8 mouse cellular contexts compared by ENCODE assay signal in genomic region chr3:103058207-103059157, GRCm38 (mm10). TPM values are rescaled to one million over a fixed set of nuclear protein-coding genes. Genes with fewer than 3 reads are reported as not detected.
A peak's percentile ranks its signal among the peaks of the same experiment; 100 is the strongest.
DNase-seq lines count a peak whose midpoint lies in the region; ATAC-seq and TF ChIP-seq lines count a peak whose summit lies in the region.

Gene Nras, plus strand, starts transcription at chr3:103058285.

- peaks cover 11 to 35% of the 10 kb centered on the region in 2 experiments for H3K36me3 ChIP-seq in MEL (ENCODE audit: control insufficient read depth in 1 of 2, insufficient read depth in 2 of 2, low read length in 2 of 2)
- H3K36me3 ChIP-seq in lung, embryonic 16.5 days (ENCODE audit: control insufficient read depth, insufficient read depth, low read length): peaks cover 44% of the 10 kb centered on the region

- H3K4me3 ChIP-seq in MEL (ENCODE audit: control insufficient read depth in 1 of 2, insufficient read depth in 1 of 2, low read depth in 2 of 2, low read length in 2 of 2): peak within 1 kb of the TSS; percentile 73 to 98
- H3K4me3 ChIP-seq in cerebellum, adult 2 months (replicated peaks; ENCODE audit: insufficient read depth, low read depth, low read length): peak within 1 kb of the TSS; percentile 78
- H3K4me3 ChIP-seq in lung, embryonic 16.5 days (ENCODE audit: low read length): peak within 1 kb of the TSS; percentile 75

- TF ChIP-seq CTCF in MEL (IDR thresholded peaks at IDR 0.05 in 2 of 3, conservative IDR thresholded peaks at IDR 0.05 in 1 of 3; ENCODE audit: control insufficient read depth in 1 of 3, insufficient read depth in 1 of 3, low read depth in 2 of 3, low read length in 3 of 3, poor library complexity in 1 of 3, severe bottlenecking in 1 of 3): no peak
- TF ChIP-seq CTCF in cerebellum, adult 2 months (IDR thresholded peaks at IDR 0.05; ENCODE audit: borderline replicate concordance, insufficient read depth, low read depth, low read length): no peak

- peak within 1 kb of the TSS; percentile 77 for H3K4me2 ChIP-seq in lung, embryonic 16.5 days (ENCODE audit: low read depth, low read length)

- peaks cover 3 to 4% of the 10 kb centered on the region in 2 experiments; a peak in 2 of 4 replicates for H3K4me1 ChIP-seq in MEL (ENCODE audit: control insufficient read depth in 1 of 2, insufficient read depth in 2 of 2, low read length in 2 of 2)
- H3K4me1 ChIP-seq in cerebellum, adult 2 months (ENCODE audit: control insufficient read depth, insufficient read depth, low read length): 0 out of 2 replicates have a peak, but pooled peaks cover 2% of the 10 kb centered on the region
- H3K4me1 ChIP-seq in lung, embryonic 16.5 days (replicated peaks; ENCODE audit: control insufficient read depth, insufficient read depth, low read length): peaks cover 4% of the 10 kb centered on the region; the same call in 1 of the 2 replicates

- H3K79me2 ChIP-seq in MEL (ENCODE audit: control insufficient read depth, insufficient read depth, low read length, poor library complexity): peaks cover 12% of the 10 kb centered on the region

- no peaks in the 10 kb centered on the region for H3K27me3 ChIP-seq in MEL (ENCODE audit: control insufficient read depth in 1 of 2, insufficient read depth in 2 of 2, low read length in 2 of 2)
- H3K27me3 ChIP-seq in cerebellum, adult 2 months (ENCODE audit: control insufficient read depth, insufficient read depth, low read length): no peaks in the 10 kb centered on the region
- H3K27me3 ChIP-seq in lung, embryonic 16.5 days (ENCODE audit: control insufficient read depth, insufficient read depth, low read depth, low read length): no peaks in the 10 kb centered on the region

- H3K27ac ChIP-seq in MEL (ENCODE audit: control insufficient read depth, low read depth, low read length): peak within 1 kb of the TSS; percentile 95
- H3K27ac ChIP-seq in cerebellum, adult 2 months (ENCODE audit: insufficient read depth, low read length): 0 out of 2 replicates have a peak within 1 kb of the TSS, but pooled peaks have one; percentile 29
- H3K27ac ChIP-seq in lung, embryonic 16.5 days (ENCODE audit: low read length): peak within 1 kb of the TSS; percentile 93

- H3K9ac ChIP-seq in MEL (ENCODE audit: control insufficient read depth, low read depth, low read length, poor library complexity, severe bottlenecking): peak within 1 kb of the TSS; percentile 98
- peak within 1 kb of the TSS; percentile 84 for H3K9ac ChIP-seq in lung, embryonic 16.5 days (ENCODE audit: low read length)

- peak; percentile 67 to 80; a peak in 3 of 4 replicates for TF ChIP-seq POLR2A in MEL (IDR thresholded peaks at IDR 0.05; ENCODE audit: control insufficient read depth in 1 of 2, insufficient read depth in 1 of 2, low read depth in 1 of 2, low read length in 2 of 2, poor library complexity in 1 of 2)
- peak; percentile 42; the same call in 1 of the 2 replicates for TF ChIP-seq POLR2A in cerebellum, adult 2 months (IDR thresholded peaks at IDR 0.05; ENCODE audit: borderline replicate concordance, insufficient read depth, low read length)

- TF ChIP-seq RAD21 in MEL (IDR thresholded peaks at IDR 0.05; ENCODE audit: low read depth, low read length): no peak

- no peaks in the 10 kb centered on the region for H3K9me3 ChIP-seq in MEL (replicated peaks; ENCODE audit: insufficient read depth, low read length)
- no peaks in the 10 kb centered on the region for H3K9me3 ChIP-seq in lung, embryonic 16.5 days (ENCODE audit: control insufficient read depth, low read length)

- DNase-seq in MEL (ENCODE audit: low read depth, low spot score): peak; percentile 95
- peak; percentile 86 to 87 for DNase-seq in cerebellum, adult 2 months
- peak; percentile 94 for DNase-seq in forelimb bud, embryonic 11.5 days (ENCODE audit: low read depth, low spot score)
- peak; percentile 61 for DNase-seq in layer of hippocampus, adult 9-10 months (ENCODE audit: low spot score)
- DNase-seq in ovary, postnatal 10 days (ENCODE audit: low spot score): peak; percentile 91
- DNase-seq in thymus, postnatal 10 days (ENCODE audit: low spot score in 2 of 2): peak; percentile 91 to 93

- peak; percentile 94 for ATAC-seq in hematopoietic stem cell, adult 5-6 weeks (replicated peaks in 1 of 2; ENCODE audit: insufficient read depth in 1 of 2, low FRiP score in 2 of 2, low TSS enrichment in 1 of 2, low read depth in 1 of 2, poor library complexity in 2 of 2, severe bottlenecking in 2 of 2)
- peak; percentile 100 for ATAC-seq in lung, embryonic 16.5 days (ENCODE audit: low read depth)

- peak in 1 of 2 experiments; percentile 41; a peak in 2 of 4 replicates for TF ChIP-seq EP300 in MEL (IDR thresholded peaks at IDR 0.05; ENCODE audit: low read depth in 1 of 2, low read length in 2 of 2)

- 2% methylated on average over 46 of the region's 46 CpGs for WGBS in cerebellum, adult 2 months
- 1% methylated on average over 46 of the region's 46 CpGs for whole genome bisulfite sequencing in lung, embryonic 16.5 days

TF ChIP-seq in MEL, 35 proteins besides CTCF, POLR2A, EP300 and RAD21:
- TF ChIP-seq ZNF384 (IDR thresholded peaks at IDR 0.05; ENCODE audit: low read depth, low read length) (no peak), ETS1 (IDR thresholded peaks at IDR 0.05; ENCODE audit: low read depth, low read length) (peak; percentile 42; the same call in 1 of the 2 replicates), TBP (IDR thresholded peaks at IDR 0.05; ENCODE audit: low read depth, low read length) (0 out of 2 replicates have a peak, but pooled peaks have one; percentile 29), USF2 (IDR thresholded peaks at IDR 0.05; ENCODE audit: borderline replicate concordance in 1 of 2, insufficient read depth in 1 of 2, low read depth in 1 of 2, low read length in 2 of 2) (0 out of 4 replicates have a peak, but pooled peaks of 1 of the 2 experiments have one; percentile 39), ELF1 (IDR thresholded peaks at IDR 0.05; ENCODE audit: low read depth, low read length) (peak; percentile 90), MAX (IDR thresholded peaks at IDR 0.05; ENCODE audit: low read length) (peak; percentile 92), ZC3H11A (IDR thresholded peaks at IDR 0.05; ENCODE audit: low read depth, low read length) (no peak), USF1 (IDR thresholded peaks at IDR 0.05; ENCODE audit: low read depth, low read length) (peak; percentile 93), HCFC1 (IDR thresholded peaks at IDR 0.05; ENCODE audit: low read depth, low read length) (peak; percentile 90), ZKSCAN1 (IDR thresholded peaks at IDR 0.05; ENCODE audit: low read depth, low read length) (no peak), CHD1 (IDR thresholded peaks at IDR 0.05; ENCODE audit: low read depth, low read length) (no peak), GATA1 (IDR thresholded peaks at IDR 0.05; ENCODE audit: low read depth, low read length) (no peak), SMC3 (IDR thresholded peaks at IDR 0.05; ENCODE audit: low read depth, low read length) (no peak), POLR2AphosphoS5 (IDR thresholded peaks at IDR 0.05; ENCODE audit: borderline replicate concordance, low read depth, low read length) (no peak), MAFK (IDR thresholded peaks at IDR 0.05; ENCODE audit: borderline replicate concordance, low read depth, low read length) (no peak), SIN3A (IDR thresholded peaks at IDR 0.05; ENCODE audit: low read length) (peak; percentile 98), TAL1 (IDR thresholded peaks at IDR 0.05; ENCODE audit: low read length) (no peak), POLR2AphosphoS2 (IDR thresholded peaks at IDR 0.05; ENCODE audit: low read length) (peak; percentile 98), CHD2 (IDR thresholded peaks at IDR 0.05; ENCODE audit: low read length) (0 out of 2 replicates have a peak, but pooled peaks have one; percentile 16), GABPA (IDR thresholded peaks at IDR 0.05; ENCODE audit: low read depth, low read length) (no peak), MAZ (IDR thresholded peaks at IDR 0.05; ENCODE audit: low read depth, low read length) (peak; percentile 99), KAT2A (conservative IDR thresholded peaks at IDR 0.05; ENCODE audit: low read depth, low read length) (no peak; the same call in 1 of the 2 replicates), UBTF (IDR thresholded peaks at IDR 0.05; ENCODE audit: borderline replicate concordance, insufficient read depth, low read depth, low read length) (no peak), MYC (IDR thresholded peaks at IDR 0.05; ENCODE audit: low read depth, low read length) (peak; percentile 79), NRF1 (IDR thresholded peaks at IDR 0.05; ENCODE audit: insufficient read depth, low read depth, low read length, poor library complexity, severe bottlenecking) (no peak), BHLHE40 (IDR thresholded peaks at IDR 0.05; ENCODE audit: borderline replicate concordance, low read depth, low read length) (0 out of 2 replicates have a peak, but pooled peaks have one; percentile 14), JUND (IDR thresholded peaks at IDR 0.05; ENCODE audit: low read depth, low read length) (no peak), ZMIZ1 (IDR thresholded peaks at IDR 0.05; ENCODE audit: low read depth, low read length) (peak; percentile 85; the same call in 1 of the 2 replicates), RCOR1 (IDR thresholded peaks at IDR 0.05; ENCODE audit: low read depth, low read length) (no peak), MEF2A (IDR thresholded peaks at IDR 0.05; ENCODE audit: extremely low read depth, insufficient replicate concordance, low read depth, low read length, poor library complexity, severe bottlenecking) (no peak), E2F4 (IDR thresholded peaks at IDR 0.05; ENCODE audit: borderline replicate concordance, low read depth, low read length) (no peak), TCF12 (IDR thresholded peaks at IDR 0.05; ENCODE audit: low read depth, low read length) (peak; percentile 47), NELFE (IDR thresholded peaks at IDR 0.05; ENCODE audit: low read depth, low read length) (peak; percentile 62; the same call in 1 of the 2 replicates), MYB (IDR thresholded peaks at IDR 0.05; ENCODE audit: low read depth, low read length) (no peak; the same call in 1 of the 2 replicates), MXI1 (IDR thresholded peaks at IDR 0.05; ENCODE audit: low read depth, low read length) (peak; percentile 99)

RNA-seq across cellular contexts. Expression of gene Nras, which starts in this region (rescaled TPM):
- total RNA-seq in MEL (2012; rRNA removed): 92.0 and 95.9 TPM in 2 replicates
- polyA plus RNA-seq in MEL (2012; ENCODE audit: insufficient read depth in 1 of 2, insufficient read length in 2 of 2, low read depth in 1 of 2, low replicate concordance in 2 of 2, missing spikeins in 1 of 2): 100 to 1,000 TPM in 1 of 2 experiments, 10 to 100 TPM in 1; 95.3 to 193 TPM
- polyA plus RNA-seq in cerebellum, adult 2 months (2012; rRNA removed): 25.1 and 26.1 TPM in 2 replicates
- 82.8 and 104 TPM in 2 replicates for total RNA-seq in hematopoietic stem cell, adult 5-6 weeks (2017)
- 93.8 and 96.7 TPM in 2 replicates for polyA plus RNA-seq in lung, embryonic 16.5 days (2015; fragmentation: Nextera tagmentation; extraction: Ambion mirVana)

Comparison
In these comparisons a context has a peak if more than half of its experiments do, and no peak if none do; other contexts are left out.
1. Peak in every context shown above with its lines: DNase-seq, ATAC-seq, H3K4me3 ChIP-seq and H3K27ac ChIP-seq.
2. H3K27ac ChIP-seq: peak in every context shown above with its lines; median percentile 95 in MEL; 93 in lung, embryonic 16.5 days; 29 in cerebellum, adult 2 months.